Mouse (Mus musculus): ENCODE data around the gene Gsc2. TPM values are rescaled to one million over a fixed set of nuclear protein-coding genes. Genes with fewer than 3 reads are reported as not detected.

Gene Gsc2
- polyA plus RNA-seq (2015; fragmentation: Nextera tagmentation; extraction: Ambion mirVana) = not detected in 2 replicates

DNA sequence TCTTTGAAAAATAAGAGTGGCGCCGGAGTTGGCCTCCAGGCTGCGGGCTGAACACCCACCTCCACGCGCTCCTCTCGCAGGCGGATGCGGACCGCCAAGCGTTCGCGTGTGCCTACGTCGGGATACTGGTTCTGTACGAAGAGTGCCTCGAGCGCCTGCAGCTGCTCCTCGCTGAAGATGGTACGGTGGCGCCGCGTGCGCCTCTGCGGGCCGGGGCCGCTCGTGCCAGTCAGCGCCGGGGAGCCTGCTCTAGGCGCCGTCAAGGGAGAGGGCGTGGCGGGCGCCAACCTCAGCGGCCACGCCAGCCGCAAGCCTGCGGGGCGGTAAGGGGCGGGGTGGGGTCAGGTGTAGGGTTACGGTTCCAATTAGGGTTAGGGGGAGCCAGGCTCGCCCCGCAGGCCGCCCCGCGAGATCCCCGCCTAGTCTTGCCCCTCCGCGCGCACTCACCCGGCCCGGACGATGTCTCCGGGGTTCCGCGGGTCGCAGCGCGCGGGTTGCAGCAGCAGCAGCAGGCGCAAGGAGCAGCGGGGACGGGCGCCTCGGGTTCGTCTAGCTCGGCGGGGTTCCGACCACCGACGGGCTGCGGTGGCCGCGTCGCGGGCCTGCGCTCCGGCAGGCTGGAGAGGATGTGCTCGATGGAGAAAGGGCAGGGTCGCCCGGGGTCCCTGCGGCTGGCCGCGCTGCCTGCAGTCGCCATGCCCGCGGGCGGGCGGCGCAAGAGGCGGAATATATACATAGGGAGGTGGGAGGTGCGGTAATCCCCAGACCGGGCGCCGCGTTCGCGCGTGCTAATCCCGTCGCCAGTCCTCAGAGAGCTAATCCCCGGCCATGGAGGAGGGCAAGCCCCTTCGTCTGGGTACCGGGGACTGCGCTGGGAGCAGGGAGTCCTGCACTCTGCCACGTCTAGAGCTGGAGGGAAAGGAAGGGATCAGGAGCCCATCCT lies at the start of gene Gsc2:
TSS of gene Gsc2 (minus strand) at position 753 of the 943 bp plus-strand sequence.

DNA sequence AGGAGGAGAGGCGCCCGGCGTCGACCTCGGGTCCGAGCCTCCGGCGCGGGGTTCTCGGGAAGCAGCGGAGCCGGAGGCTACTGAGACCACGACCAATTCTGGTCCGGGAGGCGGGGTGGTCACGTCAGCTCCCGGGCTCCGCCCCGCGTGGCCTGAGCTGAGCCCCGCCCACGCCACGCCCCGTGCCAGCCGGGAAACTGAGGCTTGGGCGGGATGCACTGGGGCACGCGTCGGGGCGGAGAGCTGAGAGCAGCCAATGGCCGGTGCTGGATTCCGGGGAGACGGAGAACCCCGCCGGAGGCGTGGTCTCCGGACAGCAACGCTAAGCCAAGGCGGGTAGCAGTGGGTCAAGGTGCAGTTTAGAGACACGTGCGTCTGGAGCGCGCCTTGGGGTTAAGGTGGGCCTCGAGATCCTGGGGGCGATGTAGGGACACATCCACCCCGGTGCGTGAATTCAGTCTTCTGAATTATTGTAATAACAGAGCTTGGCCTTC lies 13.3 kb upstream of the Gsc2 start, which contains the start of gene Slc25a1:
TSS of gene Slc25a1 (minus strand) at position 133 of the 494 bp plus-strand sequence.

DNA sequence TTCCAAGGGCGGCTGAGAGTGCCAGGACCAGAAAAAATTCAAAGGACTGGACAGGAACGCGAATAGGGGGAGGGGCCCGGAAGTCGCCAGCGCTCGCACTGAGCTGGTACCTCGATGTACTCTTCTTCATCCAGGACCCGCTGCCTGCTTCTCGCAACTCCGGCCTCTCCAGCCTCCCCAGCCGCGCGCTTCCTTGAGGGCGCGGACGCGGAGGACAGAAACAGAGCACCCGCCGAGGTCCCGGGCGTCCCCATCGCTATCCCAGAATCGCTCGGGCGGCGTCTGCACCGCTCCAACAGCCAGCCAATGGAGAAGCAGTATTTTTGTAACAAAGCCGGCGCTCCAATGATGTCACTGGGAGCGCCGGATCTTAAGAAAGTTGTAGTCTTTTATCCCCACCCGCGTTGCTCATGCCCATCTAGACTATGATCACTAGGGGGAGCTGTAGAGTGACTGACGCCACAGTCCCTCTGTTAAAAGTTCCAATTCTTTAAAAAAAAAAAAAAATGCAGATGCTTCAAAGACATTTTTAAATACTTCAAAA lies 3.7 kb downstream of the Gsc2 start, which contains the start of gene Ess2:
TSS of gene Ess2 (minus strand) at position 297 of the 544 bp plus-strand sequence.

DNA sequence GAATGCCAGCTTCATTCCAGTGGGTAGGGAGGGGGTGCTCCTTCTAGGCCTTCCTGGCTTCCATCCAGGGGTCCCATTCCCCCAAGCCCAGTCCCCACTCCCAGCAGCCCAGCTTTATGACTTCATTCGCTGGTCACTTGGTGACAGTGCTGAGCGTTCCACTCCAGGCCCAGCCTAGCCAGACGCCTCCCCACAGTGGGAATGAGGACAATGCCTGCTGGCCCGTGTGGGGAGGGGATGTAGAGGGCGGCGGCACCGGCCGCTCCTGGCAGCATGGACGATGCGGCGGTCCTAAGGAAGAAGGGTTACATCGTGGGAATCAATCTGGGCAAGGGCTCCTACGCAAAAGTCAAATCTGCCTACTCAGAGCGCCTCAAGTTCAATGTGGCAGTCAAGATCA lies 16.4 kb downstream of the Gsc2 start, which contains the start of the genes Dgcr2 and Tssk2:
TSS of gene Dgcr2 (minus strand) at position 101 of the 400 bp plus-strand sequence.
TSS of gene Tssk2 (plus strand) at position 176 of the 400 bp plus-strand sequence.

DNA sequence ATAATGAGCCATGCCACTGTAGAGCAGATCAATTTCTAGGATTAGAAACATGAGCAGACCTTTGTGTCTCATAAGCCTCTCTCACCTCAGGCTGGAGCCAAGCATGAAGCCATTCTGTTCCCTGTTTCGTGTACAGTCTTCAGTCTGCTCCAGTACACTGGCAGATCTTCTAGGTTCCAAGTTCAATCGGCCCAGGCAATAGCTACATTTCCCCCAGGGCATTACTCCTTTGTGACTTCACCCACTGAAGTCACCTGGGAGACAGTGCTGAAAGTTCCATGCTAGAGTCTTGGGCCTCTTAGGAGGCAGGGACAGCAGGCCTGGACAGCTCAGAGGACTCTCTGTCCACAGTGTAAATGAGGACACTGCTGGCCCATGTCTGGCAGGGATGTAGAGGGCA lies 20.9 kb downstream of the Gsc2 start, which contains the start of gene Tssk1:
TSS of gene Tssk1 (plus strand) at position 301 of the 400 bp plus-strand sequence.

DNA sequence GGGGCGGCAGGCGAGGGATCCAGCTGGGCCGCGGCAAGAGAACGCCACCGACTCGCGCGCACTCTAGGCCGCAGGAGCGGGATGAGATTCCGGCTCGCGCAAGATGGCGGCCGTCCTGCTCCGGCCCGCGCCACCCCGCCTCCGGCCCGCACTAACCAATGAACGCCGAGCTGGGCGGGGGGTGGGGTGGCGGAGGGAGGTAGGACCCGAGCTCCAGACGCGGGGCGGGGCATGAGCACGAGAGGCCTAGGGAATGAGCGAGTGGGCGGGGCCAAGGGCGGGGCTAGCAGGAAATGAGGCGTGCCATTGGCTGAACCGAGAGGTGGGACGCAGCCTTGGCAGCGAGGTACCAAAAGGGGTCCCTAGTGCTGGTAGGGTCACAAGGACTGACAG lies 23.3 kb downstream of the Gsc2 start, which contains the start of gene Gm20518:
TSS of gene Gm20518 (minus strand) at position 105 of the 393 bp plus-strand sequence.

Other genes starting within 250 kb of the Gsc2 start
- gene Med15, start 182.2 kb downstream of the Gsc2 start, polyA plus RNA-seq (2015; fragmentation: Nextera tagmentation; extraction: Ambion mirVana) = 20.2 and 21.1 TPM in 2 replicates
- 40.6 and 43.2 TPM in 2 replicates for gene Klhl22, start 155.4 kb downstream of the Gsc2 start, polyA plus RNA-seq (2015; fragmentation: Nextera tagmentation; extraction: Ambion mirVana)
- gene Scarf2, start 117.8 kb downstream of the Gsc2 start, polyA plus RNA-seq (2015; fragmentation: Nextera tagmentation; extraction: Ambion mirVana) = 8.1 and 13.0 TPM in 2 replicates
- not detected in 2 replicates for gene B830017H08Rik, start 81.9 kb downstream of the Gsc2 start, polyA plus RNA-seq (2015; fragmentation: Nextera tagmentation; extraction: Ambion mirVana)
- 0.38 and 0.86 TPM in 2 replicates for gene Car15, start 76.7 kb downstream of the Gsc2 start, polyA plus RNA-seq (2015; fragmentation: Nextera tagmentation; extraction: Ambion mirVana)
- gene Gm20518, start 23.4 kb downstream of the Gsc2 start, polyA plus RNA-seq (2015; fragmentation: Nextera tagmentation; extraction: Ambion mirVana) = 0.12 TPM in 1 of 2 replicates, not detected in the other
- 0.06 TPM in 1 of 2 replicates, not detected in the other for gene Tssk1, start 20.8 kb downstream of the Gsc2 start, polyA plus RNA-seq (2015; fragmentation: Nextera tagmentation; extraction: Ambion mirVana)
- gene Dgcr2, start 16.5 kb downstream of the Gsc2 start, polyA plus RNA-seq (2015; fragmentation: Nextera tagmentation; extraction: Ambion mirVana) = 27.3 and 28.6 TPM in 2 replicates
- gene Tssk2, start 16.4 kb downstream of the Gsc2 start, polyA plus RNA-seq (2015; fragmentation: Nextera tagmentation; extraction: Ambion mirVana) = not detected in 2 replicates
- gene Ess2, start 3.7 kb downstream of the Gsc2 start, polyA plus RNA-seq (2015; fragmentation: Nextera tagmentation; extraction: Ambion mirVana) = 16.1 and 17.6 TPM in 2 replicates
- 12.0 and 57.5 TPM in 2 replicates for gene Slc25a1, start 13.2 kb upstream of the Gsc2 start, polyA plus RNA-seq (2015; fragmentation: Nextera tagmentation; extraction: Ambion mirVana)
- gene Vpreb2, start 65.4 kb upstream of the Gsc2 start, polyA plus RNA-seq (2015; fragmentation: Nextera tagmentation; extraction: Ambion mirVana) = not detected in 2 replicates
- 64.5 and 71.5 TPM in 2 replicates for gene Dgcr6, start 137.8 kb upstream of the Gsc2 start, polyA plus RNA-seq (2015; fragmentation: Nextera tagmentation; extraction: Ambion mirVana)
- 5.5 and 7.0 TPM in 2 replicates for gene Prodh, start 175.1 kb upstream of the Gsc2 start, polyA plus RNA-seq (2015; fragmentation: Nextera tagmentation; extraction: Ambion mirVana)
- gene Rtn4r, start 212.6 kb upstream of the Gsc2 start, polyA plus RNA-seq (2015; fragmentation: Nextera tagmentation; extraction: Ambion mirVana) = 0.26 and 0.37 TPM in 2 replicates